Mouse (Mus musculus): ENCODE measurements around the gene Gm10424.
"Not testable (repeated sequence)": the region's sequence is repeated elsewhere in the genome, so short reads cannot be mapped to it uniquely, and the experiment has no call there.

The Gm10424 gene

GRCm38 (mm10) chr5:95272668-95273067 lies at the start of gene Gm10424:
Gene Gm10424, minus strand, starts transcription at chr5:95272768.
- not testable (repeated sequence) for DNase-seq (ENCODE audit: low read depth, low spot score)

DNA sequence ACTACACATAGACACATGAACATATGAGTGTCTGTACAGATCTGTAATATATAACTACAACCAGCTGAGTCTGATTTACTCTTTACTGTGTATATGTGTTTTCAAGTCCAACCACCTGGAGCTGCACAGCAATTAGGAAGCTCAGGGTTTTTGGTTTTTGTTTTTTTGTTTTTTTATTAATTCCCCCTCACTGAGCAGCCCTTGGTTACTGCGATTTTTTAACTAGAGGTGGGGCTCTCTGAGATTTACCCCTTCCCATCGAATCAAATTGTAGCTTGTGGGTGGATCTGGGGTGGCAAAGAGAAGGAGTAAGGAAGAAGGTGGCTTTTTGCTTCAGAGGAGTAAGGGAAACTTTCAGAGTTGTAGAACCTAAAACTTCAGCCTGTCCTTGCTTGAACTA lies 33.0 kb upstream of the Gm10424 start, which contains the start of gene Gm3259:
Gm3259 (plus strand) TSS at position 301 of the 400 bp plus-strand sequence.
- DNase-seq (ENCODE audit: low read depth, low spot score), result not testable (repeated sequence)

Data from CD4-positive helper T cell, adult 2 months (primary cell).